Comparison of ENCODE assay signal across 11 mouse cellular contexts in the genomic region with DNA sequence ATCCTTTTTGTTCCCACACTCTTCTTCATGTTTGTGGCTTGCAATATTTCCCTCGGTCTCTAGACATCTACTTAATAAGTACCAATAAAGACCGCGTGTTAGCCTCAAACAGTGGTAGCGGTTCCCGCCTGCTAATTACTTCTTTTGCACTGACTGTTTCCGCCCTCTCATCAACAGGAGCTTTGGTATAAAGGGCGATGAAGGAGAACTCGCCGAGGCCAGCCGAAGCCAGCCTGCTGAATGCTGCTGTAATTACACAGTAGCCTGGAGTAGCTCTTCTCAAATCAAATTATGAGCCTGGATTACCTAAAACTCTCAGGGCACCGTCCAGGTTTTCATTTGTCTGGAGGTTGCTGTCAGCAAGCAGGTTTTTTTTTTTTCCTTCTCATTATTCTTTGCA.
DNase-seq lines count a peak whose midpoint lies in the region; ATAC-seq and TF ChIP-seq lines count a peak whose summit lies in the region.
"Had no signal": no experiment of that assay in that cellular context is flagged by ENCODE, and none has a peak within 500 bp of the region (broad histone marks: within the 10 kb centered on the region; RNA-seq: fewer than 3 reads in every experiment).

No protein-coding gene starts in this region.

- H3K9ac ChIP-seq in hindbrain, embryonic 16.5 days (ENCODE audit: low read depth, low read length): no peak overlapping the region
- no peak overlapping the region for H3K9ac ChIP-seq in neural tube, embryonic 15.5 days (replicated peaks)
- H3K9ac ChIP-seq: heart, embryonic 13.5 days; liver, embryonic 15.5 days had no signal

- H3K27ac ChIP-seq in left cerebral cortex, adult 2 months: peak overlapping the region; percentile 51; the same call in 1 of the 2 replicates
- peak overlapping the region; percentile 76 for H3K27ac ChIP-seq in forebrain, embryonic 10.5 days
- no peak overlapping the region for H3K27ac ChIP-seq in hindbrain, embryonic 16.5 days (ENCODE audit: low read depth, low read length)
- H3K27ac ChIP-seq in neural tube, embryonic 15.5 days (replicated peaks): peak overlapping the region; percentile 18; the same call in 1 of the 2 replicates
- H3K27ac ChIP-seq: heart, embryonic 13.5 days; liver, embryonic 15.5 days; stomach, postnatal 0 days had no signal

- no peaks in the 10 kb centered on the region for H3K27me3 ChIP-seq in forebrain, embryonic 10.5 days (ENCODE audit: poor library complexity, severe bottlenecking)
- H3K27me3 ChIP-seq in hindbrain, embryonic 16.5 days (replicated peaks; ENCODE audit: control insufficient read depth, insufficient read depth, low read length): no peaks in the 10 kb centered on the region
- no peaks in the 10 kb centered on the region for H3K27me3 ChIP-seq in neural tube, embryonic 15.5 days (replicated peaks)
- H3K27me3 ChIP-seq: heart, embryonic 13.5 days; liver, embryonic 15.5 days had no signal

- DNase-seq in left cerebral cortex, adult 2 months (ENCODE audit: extremely low spot score in 1 of 2, low spot score in 2 of 2): no peak
- DNase-seq in left cerebral cortex, adult 8-10 months (ENCODE audit: low spot score in 2 of 2): no peak
- peak; percentile 62 for DNase-seq in forebrain, embryonic 10.5 days (ENCODE audit: extremely low spot score, low spot score)
- no peak for DNase-seq in c-Kit-positive CD71-positive TER-119-positive erythroid progenitor cells, embryonic 14.5 days (ENCODE audit: low spot score)
- DNase-seq in spleen, postnatal 14 days (ENCODE audit: low spot score in 2 of 2): no peak

- TF ChIP-seq CTCF in left cerebral cortex, adult 2 months (IDR thresholded peaks at IDR 0.05): no peak

- no peak overlapping the region for H3K4me3 ChIP-seq in left cerebral cortex, adult 2 months
- no peak overlapping the region; the same call in 1 of the 2 replicates for H3K4me3 ChIP-seq in forebrain, embryonic 10.5 days
- H3K4me3 ChIP-seq in hindbrain, embryonic 16.5 days (ENCODE audit: low read length): no peak overlapping the region
- H3K4me3 ChIP-seq in neural tube, embryonic 15.5 days (replicated peaks): no peak overlapping the region
- H3K4me3 ChIP-seq: heart, embryonic 13.5 days; liver, embryonic 15.5 days had no signal

- intact Hi-C loops in left cerebral cortex, adult 2 months (cut with DNase I): loop anchor here (5.0 kb wide), 1 partner anchor 677 kb away; no protein-coding TSS in a partner anchor

- no peaks in the 10 kb centered on the region for H3K36me3 ChIP-seq in forebrain, embryonic 10.5 days (replicated peaks)
- H3K36me3 ChIP-seq in hindbrain, embryonic 16.5 days (ENCODE audit: control insufficient read depth, insufficient read depth, low read length): no peaks in the 10 kb centered on the region
- no peaks in the 10 kb centered on the region for H3K36me3 ChIP-seq in neural tube, embryonic 15.5 days
- H3K36me3 ChIP-seq: heart, embryonic 13.5 days; liver, embryonic 15.5 days had no signal

- peaks cover 50% of the 10 kb centered on the region for H3K4me1 ChIP-seq in forebrain, embryonic 10.5 days
- H3K4me1 ChIP-seq in hindbrain, embryonic 16.5 days (ENCODE audit: control insufficient read depth, insufficient read depth, low read depth, low read length): peaks cover 5% of the 10 kb centered on the region
- peaks cover 23% of the 10 kb centered on the region; the same call in 1 of the 2 replicates for H3K4me1 ChIP-seq in neural tube, embryonic 15.5 days
- H3K4me1 ChIP-seq: liver, embryonic 15.5 days had no signal

- no peaks in the 10 kb centered on the region for H3K9me3 ChIP-seq in forebrain, embryonic 10.5 days
- no peaks in the 10 kb centered on the region for H3K9me3 ChIP-seq in hindbrain, embryonic 16.5 days (ENCODE audit: control insufficient read depth, low read length)
- no peaks in the 10 kb centered on the region for H3K9me3 ChIP-seq in neural tube, embryonic 15.5 days (replicated peaks)
- H3K9me3 ChIP-seq: heart, embryonic 13.5 days; liver, embryonic 15.5 days had no signal

- peak overlapping the region; percentile 8; the same call in 1 of the 2 replicates for H3K4me2 ChIP-seq in hindbrain, embryonic 16.5 days (ENCODE audit: low read length)
- H3K4me2 ChIP-seq in neural tube, embryonic 15.5 days: peak overlapping the region; percentile 33
- H3K4me2 ChIP-seq: heart, embryonic 13.5 days; liver, embryonic 15.5 days had no signal

- WGBS in forebrain, embryonic 10.5 days: 32% methylated on average over 11 of the region's 11 CpGs
- 38% methylated on average over 11 of the region's 11 CpGs for WGBS in hindbrain, embryonic 16.5 days
- 11% methylated on average over 11 of the region's 11 CpGs for WGBS in neural tube, embryonic 15.5 days

- peak; percentile 28; the same call in 1 of the 2 replicates for ATAC-seq in hindbrain, embryonic 16.5 days
- ATAC-seq in neural tube, embryonic 15.5 days (ENCODE audit: low FRiP score): 0 out of 2 replicates have a peak, but pooled peaks have one; percentile 19
- ATAC-seq: intestine, postnatal 0 days had no signal
